Mouse (Mus musculus): ENCODE measurements around the gene Fam162b. TPM values are rescaled to one million over a fixed set of nuclear protein-coding genes. Genes with fewer than 3 reads are reported as not detected.
A peak's percentile ranks its signal among the peaks of the same experiment; 100 is the strongest.

Gene Fam162b
- polyA plus RNA-seq (2015; fragmentation: Nextera tagmentation; extraction: Ambion mirVana): 45.3 and 48.3 TPM in 2 replicates

DNA sequence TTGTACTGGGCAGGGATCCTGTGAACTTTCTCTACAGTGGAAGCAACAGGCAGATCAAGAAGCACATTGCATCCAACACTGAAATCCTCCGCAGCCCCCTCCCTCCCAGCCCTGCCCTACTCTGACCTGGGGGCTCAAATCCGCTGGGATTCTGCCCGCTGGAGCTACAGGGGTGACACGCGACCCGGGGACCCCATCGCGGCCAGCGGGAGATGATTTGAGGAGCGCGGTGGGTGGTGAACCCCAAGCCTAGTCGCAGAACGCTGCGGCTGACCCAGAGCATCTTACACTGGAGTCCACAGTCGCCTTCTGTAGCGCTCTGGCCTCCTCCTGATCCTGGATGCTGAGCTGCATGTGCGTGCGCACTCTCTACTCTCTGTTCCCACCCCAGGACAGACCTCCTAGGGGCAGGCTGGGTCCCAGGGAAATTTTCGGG is at the start of gene Fam162b:
Gene Fam162b, minus strand, starts transcription at position 379 of the 436 bp plus-strand sequence.
- Histone ChIP-seq H3K27ac (ENCODE audit: low read length) (no peak within 1 kb of the TSS), H3K27me3 (replicated peaks; ENCODE audit: insufficient read depth, low read length) (no peaks in the 10 kb centered on the region), H3K9me3 (ENCODE audit: low read length) (no peaks in the 10 kb centered on the region), H3K36me3 (ENCODE audit: insufficient read depth, low read length) (no peaks in the 10 kb centered on the region), H3K9ac (replicated peaks; ENCODE audit: low read depth) (no peak within 1 kb of the TSS), H3K4me2 (replicated peaks; ENCODE audit: low read depth, low read length) (peak within 1 kb of the TSS; percentile 51), H3K4me3 (ENCODE audit: low read depth, low read length) (0 out of 2 replicates have a peak within 1 kb of the TSS, but pooled peaks have one; percentile 6), H3K4me1 (ENCODE audit: insufficient read depth, low read depth, low read length) (no peaks in the 10 kb centered on the region)
- ATAC-seq (peak; percentile 41; the same call in 1 of the 2 replicates), DNase-seq (ENCODE audit: low spot score) (no peak)
- TF ChIP-seq CTCF (IDR thresholded peaks at IDR 0.05) (no peak), EP300 (IDR thresholded peaks at IDR 0.05) (no peak)
- WGBS: 6% methylated on average over 19 of the region's 19 CpGs

GRCm38 (mm10) chr10:51631411-51632136 is 41.3 kb upstream of the Fam162b start, which contains the start of gene Gprc6a:
Gprc6a (minus strand) TSS chr10:51631461.
- TF ChIP-seq EP300 (IDR thresholded peaks at IDR 0.05) (peak; percentile 62; the same call in 1 of the 2 replicates), CTCF (IDR thresholded peaks at IDR 0.05) (no peak)
- H3K36me3 ChIP-seq (ENCODE audit: insufficient read depth, low read length): no peaks in the 10 kb centered on the region
- WGBS: 21% methylated on average over 8 of the region's 8 CpGs
- H3K9ac ChIP-seq (replicated peaks; ENCODE audit: low read depth): no peak within 1 kb of the TSS
- ATAC-seq (peak; percentile 91), DNase-seq (ENCODE audit: low spot score) (peak; percentile 83)
- H3K27ac ChIP-seq (ENCODE audit: low read length): 0 out of 2 replicates have a peak within 1 kb of the TSS, but pooled peaks have one; percentile 28
- H3K4me3 ChIP-seq (ENCODE audit: low read depth, low read length): no peak within 1 kb of the TSS
- no peaks in the 10 kb centered on the region for H3K9me3 ChIP-seq (ENCODE audit: low read length)
- H3K4me2 ChIP-seq (replicated peaks; ENCODE audit: low read depth, low read length): peak within 1 kb of the TSS; percentile 22; the same call in 1 of the 2 replicates
- H3K27me3 ChIP-seq (replicated peaks; ENCODE audit: insufficient read depth, low read length): no peaks in the 10 kb centered on the region
- no peaks in the 10 kb centered on the region for H3K4me1 ChIP-seq (ENCODE audit: insufficient read depth, low read depth, low read length)

- no peak overlapping the region for H3K4me3 ChIP-seq (ENCODE audit: low read depth, low read length)
- H3K4me2 ChIP-seq (replicated peaks; ENCODE audit: low read depth, low read length): no peak overlapping the region
- H3K36me3 ChIP-seq (ENCODE audit: insufficient read depth, low read length): no peaks in the 10 kb centered on the region
- H3K4me1 ChIP-seq (ENCODE audit: insufficient read depth, low read depth, low read length): no peaks in the 10 kb centered on the region
- no peak for DNase-seq (ENCODE audit: low spot score)
- H3K27ac ChIP-seq (ENCODE audit: low read length): no peak overlapping the region
- no peaks in the 10 kb centered on the region for H3K9me3 ChIP-seq (ENCODE audit: low read length)
- no peak for ATAC-seq
- H3K9ac ChIP-seq (replicated peaks; ENCODE audit: low read depth): no peak overlapping the region
- no peaks in the 10 kb centered on the region for H3K27me3 ChIP-seq (replicated peaks; ENCODE audit: insufficient read depth, low read length)
- 82% methylated on average over 3 of the region's 3 CpGs for WGBS
- TF ChIP-seq EP300 (IDR thresholded peaks at IDR 0.05) (no peak), CTCF (IDR thresholded peaks at IDR 0.05) (no peak)
Measured at GRCm38 (mm10) chr10:51621193-51621592, 30.9 kb upstream of the Fam162b start.

GRCm38 (mm10) chr10:51620126-51620525 is 29.8 kb upstream of the Fam162b start:
- no peak for DNase-seq (ENCODE audit: low spot score)
- H3K27ac ChIP-seq (ENCODE audit: low read length): no peak overlapping the region
- ATAC-seq: no peak
- no peak for TF ChIP-seq EP300 (IDR thresholded peaks at IDR 0.05)
- no peak overlapping the region for H3K4me3 ChIP-seq (ENCODE audit: low read depth, low read length)
- H3K4me1 ChIP-seq (ENCODE audit: insufficient read depth, low read depth, low read length): no peaks in the 10 kb centered on the region
- WGBS: 60% methylated on average over 7 of the region's 7 CpGs
- H3K9me3 ChIP-seq (ENCODE audit: low read length): no peaks in the 10 kb centered on the region
- no peaks in the 10 kb centered on the region for H3K27me3 ChIP-seq (replicated peaks; ENCODE audit: insufficient read depth, low read length)
- H3K36me3 ChIP-seq (ENCODE audit: insufficient read depth, low read length): no peaks in the 10 kb centered on the region
- H3K9ac ChIP-seq (replicated peaks; ENCODE audit: low read depth): no peak overlapping the region
- no peak overlapping the region for H3K4me2 ChIP-seq (replicated peaks; ENCODE audit: low read depth, low read length)

- H3K4me2 ChIP-seq (replicated peaks; ENCODE audit: low read depth, low read length): no peak overlapping the region
- H3K9me3 ChIP-seq (ENCODE audit: low read length): no peaks in the 10 kb centered on the region
- DNase-seq (ENCODE audit: low spot score): no peak
- H3K27ac ChIP-seq (ENCODE audit: low read length): no peak overlapping the region
- no peak for ATAC-seq
- WGBS: 77% methylated on average over 2 of the region's 2 CpGs
- H3K4me3 ChIP-seq (ENCODE audit: low read depth, low read length): no peak overlapping the region
- no peaks in the 10 kb centered on the region for H3K27me3 ChIP-seq (replicated peaks; ENCODE audit: insufficient read depth, low read length)
- H3K4me1 ChIP-seq (ENCODE audit: insufficient read depth, low read depth, low read length): no peaks in the 10 kb centered on the region
- no peak overlapping the region for H3K9ac ChIP-seq (replicated peaks; ENCODE audit: low read depth)
- no peak for TF ChIP-seq EP300 (IDR thresholded peaks at IDR 0.05)
- no peak for TF ChIP-seq CTCF (IDR thresholded peaks at IDR 0.05)
- H3K36me3 ChIP-seq (ENCODE audit: insufficient read depth, low read length): no peaks in the 10 kb centered on the region
Measured at GRCm38 (mm10) chr10:51618538-51618937, 28.2 kb upstream of the Fam162b start.

DNA sequence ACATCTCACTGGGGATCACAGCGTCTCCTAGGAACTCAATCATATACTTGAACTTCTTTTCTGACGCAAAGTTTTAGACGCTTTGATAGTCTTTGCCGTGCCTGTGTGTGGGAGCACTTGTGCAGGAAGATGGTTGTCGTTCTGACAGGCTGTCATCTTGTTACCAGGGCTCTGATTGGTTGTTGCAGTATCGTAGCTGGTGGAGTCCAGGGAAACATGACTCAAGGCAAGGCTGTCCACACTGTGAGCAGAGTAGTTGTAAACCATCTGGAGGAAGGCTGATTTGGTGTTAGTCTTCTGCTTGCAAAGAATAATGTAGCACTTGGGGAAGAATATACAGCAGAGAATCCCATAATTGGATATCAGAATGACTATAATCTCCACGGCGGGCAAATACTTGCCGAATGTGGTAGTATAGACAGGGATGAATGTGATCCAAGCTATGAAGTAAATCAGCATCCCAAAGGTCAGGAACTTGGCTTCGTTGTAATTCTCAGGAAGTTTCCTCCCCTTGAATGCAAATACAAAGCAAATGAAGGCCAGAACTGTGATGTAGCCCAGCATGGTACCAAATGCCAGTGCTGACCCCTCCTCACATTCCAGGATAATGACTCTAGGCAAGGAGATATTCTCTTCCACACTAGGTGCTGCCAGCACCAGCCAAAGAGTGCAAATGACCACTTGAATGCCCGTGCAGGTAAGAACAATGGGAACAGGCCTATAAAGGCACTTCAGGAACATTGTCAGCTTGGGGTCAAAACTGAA is 24.7 kb upstream of the Fam162b start:
- H3K36me3 ChIP-seq (ENCODE audit: insufficient read depth, low read length): no peaks in the 10 kb centered on the region
- H3K27ac ChIP-seq (ENCODE audit: low read length): no peak overlapping the region
- no peaks in the 10 kb centered on the region for H3K9me3 ChIP-seq (ENCODE audit: low read length)
- ATAC-seq (no peak), DNase-seq (ENCODE audit: low spot score) (no peak)
- no peak overlapping the region for H3K4me2 ChIP-seq (replicated peaks; ENCODE audit: low read depth, low read length)
- no peak overlapping the region for H3K4me3 ChIP-seq (ENCODE audit: low read depth, low read length)
- TF ChIP-seq CTCF (IDR thresholded peaks at IDR 0.05) (no peak), EP300 (IDR thresholded peaks at IDR 0.05) (no peak)
- WGBS: 65% methylated on average over 11 of the region's 11 CpGs
- H3K4me1 ChIP-seq (ENCODE audit: insufficient read depth, low read depth, low read length): no peaks in the 10 kb centered on the region
- H3K27me3 ChIP-seq (replicated peaks; ENCODE audit: insufficient read depth, low read length): no peaks in the 10 kb centered on the region
- H3K9ac ChIP-seq (replicated peaks; ENCODE audit: low read depth): no peak overlapping the region

All from lung, postnatal 0 days (tissue).